Mouse (Mus musculus) gastrocnemius, adult 18-20 months (tissue): Measurements from ENCODE around the gene Fam19a5. TPM values are rescaled to one million over a fixed set of nuclear protein-coding genes. Genes with fewer than 3 reads are reported as not detected.

Experiments
- DNase-seq: peaks from one replicate; pipeline ENCODE4 v3.0.0; 2021; ENCODE audit warnings: low spot score
- microRNA-seq: library from miRNA; unstranded; fragments of <30 nt; microRNA quantifications from one replicate; pipeline ENCODE4 v1.2.0, GENCODE M21; 2021
- total RNA-seq, 2 experiments: library from RNA; stranded (reverse); gene quantifications; 2 replicates each; pipeline ENCODE4 v1.2.3; 2021

Fam19a5 gene
- total RNA-seq, 2 experiments from 2014 or later: 3.6 to 6.9 TPM

DNA sequence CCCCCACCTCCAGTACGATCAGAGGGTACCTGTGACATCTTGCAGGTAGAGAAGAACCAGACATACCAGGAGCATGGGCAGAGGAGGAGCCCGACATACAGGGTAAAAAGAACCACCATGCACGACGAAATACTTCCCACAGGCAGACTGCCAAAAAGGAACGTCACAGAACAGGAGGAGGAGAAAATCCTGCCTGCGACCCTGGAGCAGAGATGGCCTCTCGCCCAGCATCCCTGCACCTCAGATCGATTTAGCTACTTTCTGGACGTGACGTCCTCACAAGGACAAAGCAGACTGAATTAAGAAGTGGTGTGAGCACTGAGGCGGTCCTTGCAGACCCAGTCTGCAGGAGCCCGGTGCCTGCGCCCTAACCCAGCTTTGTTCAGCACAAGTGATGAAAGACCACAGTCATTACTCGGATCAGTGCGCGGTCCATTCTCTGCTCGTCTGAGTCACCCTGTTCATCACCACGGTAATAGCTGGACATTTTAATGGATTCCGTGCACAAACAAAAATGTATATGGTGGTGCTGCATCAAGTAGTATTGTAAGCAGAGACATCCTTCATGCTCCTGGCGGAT is 182.6 kb downstream of the Fam19a5 start:
- no peak for DNase-seq

DNA sequence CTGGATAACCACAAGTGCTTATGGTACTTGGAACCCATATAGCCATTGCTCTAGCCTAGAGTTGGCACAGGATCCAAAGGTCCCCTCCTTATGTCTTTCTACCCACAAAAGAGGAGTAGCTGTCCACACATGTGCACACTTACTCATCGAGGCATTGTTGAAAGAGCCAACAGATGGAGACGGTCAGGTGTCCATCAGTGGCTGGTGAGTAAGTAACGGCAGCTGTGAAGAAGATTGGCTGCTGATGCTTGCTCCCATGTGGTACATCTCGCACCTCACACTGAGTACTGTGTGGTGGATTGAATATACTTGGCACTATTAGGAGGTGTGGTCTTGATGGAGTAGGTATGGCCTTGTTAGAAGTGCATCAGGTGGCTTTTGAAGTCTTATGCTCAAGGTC is 192.2 kb downstream of the Fam19a5 start:
- no peak for DNase-seq

DNA sequence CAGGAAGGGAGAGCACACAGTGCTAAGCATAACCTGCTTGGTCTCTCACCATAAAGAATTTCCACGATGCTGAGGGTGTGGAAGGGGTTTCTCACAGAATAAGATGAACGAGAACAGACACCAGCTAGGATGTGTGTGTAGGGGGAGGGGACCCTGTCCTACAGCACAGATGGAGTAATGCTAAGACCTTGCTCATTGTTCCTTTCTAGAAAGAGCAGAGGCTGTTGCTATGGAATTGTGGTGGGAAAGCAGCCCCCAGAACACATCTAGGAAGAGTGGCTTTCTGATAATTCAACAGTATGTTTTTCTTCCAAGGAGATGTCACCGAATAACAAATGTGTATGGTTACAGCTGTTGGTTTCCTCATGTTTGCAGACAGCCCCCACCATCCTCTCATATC is 211.4 kb downstream of the Fam19a5 start:
- DNase-seq: no peak

DNA sequence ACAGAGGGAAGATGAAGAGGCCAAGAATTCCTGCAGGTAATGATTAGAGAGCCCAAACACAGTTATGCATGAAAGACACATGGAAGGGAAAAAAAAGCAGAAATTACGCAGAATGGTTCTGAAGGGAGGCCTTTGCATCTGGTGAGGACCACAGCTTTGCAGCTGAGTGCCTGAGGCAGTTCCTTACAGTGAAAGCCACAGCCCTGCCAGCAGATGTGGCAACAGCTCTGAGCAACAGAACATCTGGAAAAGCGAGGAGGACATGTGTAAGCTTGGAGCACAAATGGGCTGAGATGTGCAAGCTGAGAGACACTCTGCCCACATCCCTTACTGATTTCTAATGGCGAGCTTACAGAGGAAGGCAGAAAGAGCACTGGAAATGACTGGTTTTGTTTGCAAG is 221.8 kb downstream of the Fam19a5 start:
- no peak for DNase-seq

DNA sequence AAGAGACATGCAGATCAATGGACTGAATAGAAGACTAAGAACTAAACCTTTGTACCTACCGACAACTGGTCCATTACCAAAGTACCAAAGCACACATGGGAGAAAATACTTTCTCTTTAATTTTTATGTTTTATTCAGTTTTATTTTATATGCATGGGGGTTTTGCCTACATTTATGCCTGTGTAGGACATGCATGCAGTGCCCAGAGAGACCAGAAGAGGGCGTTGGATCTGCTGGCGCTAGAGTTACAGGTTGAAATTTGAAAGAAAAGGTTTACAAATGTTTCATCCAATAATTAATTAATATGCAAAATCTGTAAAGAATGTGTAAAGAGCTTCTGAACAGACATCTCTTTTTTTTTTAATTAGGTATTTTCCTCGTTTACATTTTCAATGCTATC is 229.9 kb downstream of the Fam19a5 start:
- no peak for DNase-seq

DNA sequence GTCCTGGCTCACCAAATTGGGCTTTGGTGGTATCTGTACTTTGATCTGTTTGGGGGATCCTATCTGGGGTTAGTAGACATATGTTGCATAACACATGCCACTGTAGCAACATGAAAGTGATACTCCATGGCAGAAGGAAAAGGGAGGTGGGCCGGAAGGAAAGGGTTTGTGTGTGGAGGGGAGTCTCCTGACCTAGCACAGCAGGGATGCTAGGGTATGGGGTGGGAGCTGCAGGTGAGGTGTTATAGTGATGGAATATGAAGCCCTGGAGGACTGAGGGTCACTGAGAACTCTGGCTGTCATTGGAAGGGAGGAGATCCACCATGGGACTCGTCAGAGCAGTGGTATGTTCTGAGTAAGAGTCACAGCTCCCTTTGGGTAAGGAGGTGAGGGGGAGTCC is 239.2 kb downstream of the Fam19a5 start:
- DNase-seq: no peak

DNA sequence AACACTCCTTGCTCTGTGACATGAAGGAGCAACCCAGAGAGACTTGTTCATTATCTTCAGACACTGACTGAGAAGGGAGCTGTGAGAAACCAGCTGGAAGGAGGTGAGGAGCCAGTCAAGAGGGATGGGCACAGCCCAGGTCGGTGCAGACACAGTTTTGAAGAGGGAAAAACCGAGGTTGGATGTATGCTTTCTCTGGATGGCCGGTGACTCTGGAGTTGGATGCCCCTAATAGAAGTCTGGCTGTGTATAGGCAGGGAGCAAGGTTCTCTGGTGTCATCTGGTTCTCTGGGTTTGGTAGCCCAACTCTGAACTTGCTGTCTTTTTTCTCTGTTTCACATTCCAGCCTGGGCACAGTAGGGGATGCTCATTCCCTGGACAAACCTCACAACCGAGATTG is 245.6 kb downstream of the Fam19a5 start:
- DNase-seq: no peak

DNA sequence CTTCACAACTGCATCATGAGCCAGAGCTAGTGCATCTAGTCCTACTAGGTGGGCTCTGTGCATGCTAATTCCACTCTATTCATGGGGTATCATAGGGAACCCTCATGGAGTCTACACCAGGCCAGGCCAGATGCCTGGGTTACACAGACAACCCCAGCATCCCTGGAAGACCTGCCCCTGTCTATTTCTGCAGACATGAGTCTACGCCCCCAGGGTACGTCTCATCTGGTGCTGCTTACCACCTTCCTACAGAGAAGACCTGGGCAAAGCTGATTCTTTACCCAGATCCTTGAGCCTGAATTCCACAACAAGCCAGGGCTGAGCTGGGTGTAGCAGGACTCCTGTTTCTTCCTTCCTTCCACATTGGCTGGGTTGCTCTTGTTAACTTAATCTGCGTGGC is 249.6 kb downstream of the Fam19a5 start:
- no peak for DNase-seq

DNA sequence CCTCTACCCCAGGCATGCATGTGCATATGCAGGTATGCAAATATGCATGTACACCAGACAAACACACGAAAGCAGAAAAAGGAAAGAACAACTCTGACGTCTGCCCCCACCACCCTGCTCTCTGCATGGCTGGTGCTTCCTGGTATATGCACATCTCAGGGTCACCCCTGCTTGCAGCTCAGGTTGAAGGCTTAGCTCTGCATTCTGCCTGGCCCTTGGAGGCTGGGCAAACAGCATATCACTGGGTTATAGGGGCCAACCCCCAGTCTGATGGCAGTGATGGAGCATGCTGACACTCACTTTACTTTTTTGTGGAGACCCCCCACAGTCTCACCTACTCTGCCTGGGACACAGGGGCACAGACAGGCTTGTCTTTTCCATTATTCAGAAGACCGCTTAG is 252.5 kb downstream of the Fam19a5 start:
- DNase-seq: no peak

Small RNAs within 50 kb of the gene (microRNA-seq; reads per million reads assigned to microRNA genes)
- not detected for gene Mir6393
